Mouse (Mus musculus): ENCODE data around the gene Oxsr1. TPM values are rescaled to one million over a fixed set of nuclear protein-coding genes. Genes with fewer than 3 reads are reported as not detected.

Gene Oxsr1
- polyA plus RNA-seq, 1 experiment from 2014 or later, result 12.0 TPM

DNA sequence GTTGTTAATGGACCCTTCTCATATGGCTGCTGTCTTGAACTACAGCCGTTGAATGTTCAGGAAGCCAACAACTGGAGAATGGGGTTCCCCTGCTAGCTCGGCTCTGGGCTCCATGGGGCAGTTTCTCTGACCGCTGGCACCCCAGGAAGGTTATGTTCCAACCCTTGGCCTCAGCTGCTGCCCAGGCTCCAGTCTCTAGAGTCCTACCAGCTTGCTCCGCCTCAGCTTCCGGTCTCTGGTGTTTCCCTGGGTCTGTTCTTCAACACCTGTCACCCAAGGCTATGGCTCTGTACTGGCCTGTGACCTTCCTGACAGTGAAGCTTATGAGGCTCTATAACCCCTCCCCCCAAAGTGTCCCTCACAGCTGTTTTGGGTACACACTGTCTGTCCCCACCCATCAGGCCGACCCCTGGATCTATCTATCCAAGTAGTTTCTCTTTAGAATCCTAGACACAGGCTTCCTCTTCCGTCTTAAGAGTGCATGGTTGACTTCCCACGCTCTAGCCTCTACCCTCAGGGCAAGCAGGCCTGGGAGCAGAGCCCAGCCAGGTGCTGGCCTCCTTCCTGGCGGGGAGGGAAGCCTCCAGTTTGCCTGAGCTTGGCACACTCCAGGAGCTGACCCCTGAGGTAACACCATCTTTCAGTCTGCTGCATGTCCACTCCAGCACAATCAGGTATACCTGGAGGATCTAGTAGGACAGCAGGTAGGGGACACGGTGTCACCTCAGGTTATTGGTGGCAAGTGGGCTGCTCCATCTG, 28.9 kb upstream of the Oxsr1 start:
- Histone ChIP-seq H3K27ac (no peak overlapping the region), H3K9ac (no peak overlapping the region), H3K9me3 (no peaks in the 10 kb centered on the region), H3K36me3 (peaks cover 7% of the 10 kb centered on the region; the same call in 1 of the 2 replicates), H3K27me3 (replicated peaks) (no peaks in the 10 kb centered on the region), H3K4me1 (replicated peaks) (no peaks in the 10 kb centered on the region), H3K4me3 (replicated peaks) (no peak overlapping the region), H3K4me2 (replicated peaks) (no peak overlapping the region)
- 90% methylated on average over 10 of the region's 10 CpGs for WGBS
- 0 out of 2 replicates have a peak, but pooled peaks have one; percentile 11 for ATAC-seq

DNA sequence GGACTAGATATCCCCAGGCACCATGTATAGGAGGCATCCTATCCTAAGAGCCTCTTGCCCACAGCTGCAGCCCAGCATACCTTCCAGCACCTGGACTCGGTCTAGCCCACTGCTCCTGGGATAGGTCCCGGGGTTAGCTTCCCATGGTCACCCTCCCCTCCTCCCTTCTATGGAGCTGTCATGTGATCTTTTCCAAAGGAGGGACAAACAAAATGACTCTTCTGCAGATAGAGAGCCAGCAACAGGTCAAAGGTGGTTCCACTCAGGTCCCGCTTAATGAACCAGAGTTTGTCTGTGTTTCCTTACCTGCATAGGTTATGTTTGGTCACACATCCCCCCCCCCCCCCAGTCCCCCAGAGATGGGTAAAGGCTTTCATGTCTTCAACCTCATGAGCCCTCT, 28.3 kb upstream of the Oxsr1 start:
- H3K27me3 ChIP-seq (replicated peaks), result no peaks in the 10 kb centered on the region
- no peak for ATAC-seq
- no peak overlapping the region for H3K4me3 ChIP-seq (replicated peaks)
- no peak overlapping the region for H3K9ac ChIP-seq
- H3K9me3 ChIP-seq, result no peaks in the 10 kb centered on the region
- no peaks in the 10 kb centered on the region for H3K4me1 ChIP-seq (replicated peaks)
- 93% methylated on average over 3 of the region's 3 CpGs for WGBS
- no peak overlapping the region for H3K27ac ChIP-seq
- no peak overlapping the region for H3K4me2 ChIP-seq (replicated peaks)
- peaks cover 11% of the 10 kb centered on the region; the same call in 1 of the 2 replicates for H3K36me3 ChIP-seq

DNA sequence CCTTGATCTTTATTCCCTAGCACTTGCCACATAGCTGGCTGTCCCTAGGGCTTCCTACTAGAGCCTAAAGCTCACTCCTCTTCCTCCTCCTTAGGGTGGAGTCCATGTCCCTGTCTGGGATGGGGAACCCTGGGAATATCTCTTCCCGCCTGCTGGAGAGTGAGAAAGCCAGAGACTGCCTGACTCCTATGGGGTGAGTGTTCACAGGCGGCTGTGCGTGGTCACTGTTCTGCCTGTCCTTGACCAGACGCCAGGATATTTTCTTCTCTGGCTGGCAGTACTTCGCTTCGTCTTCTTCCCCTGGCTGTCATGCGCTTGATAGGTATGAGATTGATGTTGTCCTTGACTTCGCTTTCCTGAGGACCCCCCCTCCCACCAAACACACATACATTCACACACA, 24.1 kb upstream of the Oxsr1 start:
- no peak for ATAC-seq
- WGBS, result 87% methylated on average over 8 of the region's 8 CpGs
- H3K36me3 ChIP-seq, result peaks cover 15% of the 10 kb centered on the region

DNA sequence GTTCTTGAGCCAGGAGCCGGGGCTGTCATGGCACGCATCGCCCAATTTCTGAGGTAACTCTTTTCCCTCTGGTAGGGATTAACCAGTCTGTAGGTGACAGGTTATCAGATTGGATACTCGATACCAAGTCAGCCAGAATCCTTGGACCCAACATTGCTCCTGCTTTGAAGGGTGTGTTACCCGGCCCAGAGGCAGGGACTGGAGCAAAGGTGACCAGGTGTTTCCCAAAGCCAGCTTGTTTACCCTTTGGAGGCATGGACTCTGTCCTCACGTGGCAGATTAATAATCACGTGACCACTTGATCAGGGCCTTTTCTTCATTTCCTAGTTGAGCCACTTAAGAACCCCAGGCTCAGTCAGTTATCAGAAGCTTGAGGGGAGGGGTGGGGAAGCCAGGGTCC, 20.5 kb upstream of the Oxsr1 start:
- peaks cover 12% of the 10 kb centered on the region for H3K36me3 ChIP-seq
- no peaks in the 10 kb centered on the region for H3K27me3 ChIP-seq (replicated peaks)
- H3K9me3 ChIP-seq, result no peaks in the 10 kb centered on the region
- WGBS, result 73% methylated on average over 7 of the region's 7 CpGs
- H3K9ac ChIP-seq, result 0 out of 2 replicates have a peak overlapping the region, but pooled peaks have one; percentile 78
- H3K4me3 ChIP-seq (replicated peaks), result peak overlapping the region; percentile 81; the same call in 1 of the 2 replicates
- no peak overlapping the region for H3K27ac ChIP-seq
- H3K4me1 ChIP-seq (replicated peaks), result peaks cover 21% of the 10 kb centered on the region
- no peak for ATAC-seq
- H3K4me2 ChIP-seq (replicated peaks), result peak overlapping the region; percentile 76

More for the DNA sequence above, 24.1 kb upstream of the Oxsr1 start:
- Histone ChIP-seq H3K4me1 (replicated peaks) (peaks cover 11% of the 10 kb centered on the region), H3K27ac (no peak overlapping the region), H3K27me3 (replicated peaks) (no peaks in the 10 kb centered on the region), H3K4me3 (replicated peaks) (no peak overlapping the region), H3K9me3 (no peaks in the 10 kb centered on the region), H3K9ac (no peak overlapping the region), H3K4me2 (replicated peaks) (no peak overlapping the region)

DNA sequence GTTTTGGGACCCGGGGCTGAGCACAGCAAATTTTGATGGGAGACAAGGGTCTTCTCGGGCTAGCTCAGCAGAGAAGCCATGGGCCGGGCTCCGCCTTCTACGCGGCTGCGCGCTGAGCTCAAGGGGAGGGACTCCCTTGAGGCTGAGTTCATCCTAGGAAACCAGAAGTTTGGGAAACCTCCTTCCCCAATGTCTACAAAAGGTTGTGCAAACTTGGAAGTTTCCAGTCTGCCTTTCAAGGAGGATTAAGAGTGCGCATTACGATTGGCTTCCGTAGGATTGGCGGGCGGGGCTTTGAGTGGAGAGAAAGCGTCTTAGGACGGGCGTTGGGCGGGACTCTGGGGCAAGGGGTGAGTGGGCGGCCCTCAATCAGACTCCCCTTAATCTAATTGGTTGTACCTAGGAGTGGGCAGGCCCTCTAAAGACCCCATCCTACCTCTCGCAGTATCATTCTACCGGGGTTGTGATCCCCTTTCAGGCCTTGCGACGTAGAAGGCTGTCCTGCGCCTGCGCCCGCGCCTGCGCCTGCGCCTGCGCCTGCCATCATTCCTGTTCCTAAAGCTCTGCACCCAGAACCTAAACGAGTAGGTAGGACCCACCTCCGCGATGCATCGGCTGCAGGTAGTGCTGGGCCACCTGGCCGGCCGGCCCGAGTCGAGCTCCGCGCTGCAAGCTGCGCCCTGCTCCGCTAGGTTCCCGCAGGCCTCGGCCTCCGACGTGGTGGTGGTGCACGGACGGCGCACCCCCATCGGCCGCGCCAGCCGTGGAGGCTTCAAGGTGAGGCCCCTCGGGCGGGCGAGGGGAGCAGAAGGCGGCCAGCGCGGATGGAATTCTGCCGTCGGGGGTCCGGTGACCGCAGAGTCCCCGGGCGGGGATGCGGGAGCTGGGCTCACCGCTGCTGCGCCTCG, 18.9 kb upstream of the Oxsr1 start, which contains the start of gene Myd88:
TSS of gene Myd88 (minus strand) at position 503 of the 908 bp plus-strand sequence.
- H3K4me3 ChIP-seq (replicated peaks), result peak within 1 kb of the TSS; percentile 81
- H3K27ac ChIP-seq, result peak within 1 kb of the TSS; percentile 94
- H3K9me3 ChIP-seq, result no peaks in the 10 kb centered on the region
- peak within 1 kb of the TSS; percentile 76 for H3K4me2 ChIP-seq (replicated peaks)
- under 1% methylated on average over 68 of the region's 68 CpGs for WGBS
- no peaks in the 10 kb centered on the region for H3K27me3 ChIP-seq (replicated peaks)
- H3K4me1 ChIP-seq (replicated peaks), result peaks cover 21% of the 10 kb centered on the region
- H3K36me3 ChIP-seq, result peaks cover 15% of the 10 kb centered on the region
- peak within 1 kb of the TSS; percentile 78 for H3K9ac ChIP-seq
- ATAC-seq, result peak; percentile 98

DNA sequence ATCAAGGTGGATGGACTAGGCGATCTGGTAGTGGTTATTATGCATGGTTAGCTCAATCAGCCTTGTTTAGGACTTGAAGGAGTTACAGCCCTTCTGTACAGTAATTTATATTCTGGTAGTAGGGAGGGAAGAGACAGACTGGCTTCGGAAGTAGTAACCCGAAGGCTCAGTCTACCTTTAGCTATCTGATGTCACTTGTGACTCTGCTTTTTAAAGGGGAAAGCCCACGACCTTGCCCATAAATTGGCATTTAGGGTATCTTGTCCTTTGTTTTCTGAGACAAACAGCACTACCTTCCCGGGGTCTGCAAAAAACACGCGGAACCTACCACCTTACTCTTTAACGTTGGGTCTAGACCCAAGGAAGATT, 18.0 kb upstream of the Oxsr1 start:
- Histone ChIP-seq H3K4me2 (replicated peaks) (peak overlapping the region; percentile 76), H3K36me3 (peaks cover 11% of the 10 kb centered on the region), H3K4me3 (replicated peaks) (peak overlapping the region; percentile 81), H3K4me1 (replicated peaks) (peaks cover 21% of the 10 kb centered on the region), H3K9ac (peak overlapping the region; percentile 78), H3K27me3 (replicated peaks) (no peaks in the 10 kb centered on the region), H3K27ac (peak overlapping the region; percentile 94), H3K9me3 (no peaks in the 10 kb centered on the region)
- no peak for ATAC-seq
- 3% methylated on average over 8 of the region's 8 CpGs for whole genome bisulfite sequencing

DNA sequence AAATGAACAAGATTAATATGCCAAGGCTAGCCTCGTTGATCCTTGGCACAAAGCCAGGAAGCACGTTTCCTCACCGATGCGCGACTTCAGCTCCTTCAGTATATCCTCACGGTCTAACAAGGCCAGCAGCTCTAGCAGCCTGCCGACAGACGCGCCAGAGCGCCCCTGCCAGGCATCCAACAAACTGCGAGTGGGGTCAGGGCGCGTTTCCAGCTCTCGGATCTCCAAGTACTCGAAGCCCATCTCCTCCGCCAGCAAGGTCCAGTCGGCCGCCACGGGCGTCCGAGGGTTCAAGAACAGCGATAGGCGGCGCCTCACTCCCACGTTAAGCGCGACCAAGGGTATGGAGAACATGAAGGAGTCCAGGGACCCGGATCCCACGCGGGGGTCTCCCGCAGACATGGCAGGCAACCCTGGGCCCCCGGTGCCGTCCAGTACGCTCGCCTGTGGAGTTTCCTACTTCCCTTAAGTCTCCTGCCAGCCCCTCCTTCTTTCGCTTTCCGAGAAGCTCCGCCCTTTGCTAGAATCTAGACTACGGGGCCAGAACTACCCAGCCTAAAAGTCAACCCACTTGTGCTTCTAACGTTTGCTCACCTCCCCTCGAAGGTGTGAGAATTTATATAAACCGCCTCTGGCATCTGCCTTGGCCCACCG, 17.5 kb upstream of the Oxsr1 start, which contains the start of gene Acaa1a:
TSS of gene Acaa1a (plus strand) at position 119 of the 654 bp plus-strand sequence.
- Histone ChIP-seq H3K4me1 (replicated peaks) (peaks cover 21% of the 10 kb centered on the region), H3K4me3 (replicated peaks) (peak within 1 kb of the TSS; percentile 81), H3K27ac (peak within 1 kb of the TSS; percentile 94), H3K27me3 (replicated peaks) (no peaks in the 10 kb centered on the region), H3K9ac (peak within 1 kb of the TSS; percentile 78), H3K36me3 (peaks cover 10% of the 10 kb centered on the region), H3K4me2 (replicated peaks) (peak within 1 kb of the TSS; percentile 76), H3K9me3 (no peaks in the 10 kb centered on the region)
- ATAC-seq, result peak; percentile 32
- WGBS, result under 1% methylated on average over 43 of the region's 43 CpGs

DNA sequence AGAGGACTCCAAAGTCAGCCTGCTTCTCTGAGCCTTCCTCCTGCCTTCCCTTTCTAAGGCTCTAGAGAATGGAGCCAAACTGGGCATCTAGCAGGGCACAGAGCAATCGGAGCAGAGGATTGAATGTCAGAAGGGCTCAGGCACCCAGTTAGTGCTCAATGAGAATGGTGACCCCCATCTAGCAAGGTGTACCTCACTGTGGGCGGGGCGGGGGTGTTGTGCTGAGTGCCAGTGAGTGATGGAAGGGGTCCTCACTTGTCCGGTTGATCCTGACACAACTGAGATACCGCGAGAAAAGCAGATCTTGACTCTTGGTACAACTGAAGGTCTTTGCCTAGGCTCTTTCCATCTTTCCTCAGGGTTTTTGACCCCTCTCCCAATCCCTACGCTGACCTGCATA, 16.9 kb upstream of the Oxsr1 start:
- Histone ChIP-seq H3K9ac (peak overlapping the region; percentile 77), H3K4me1 (replicated peaks) (peaks cover 26% of the 10 kb centered on the region), H3K36me3 (peaks cover 7% of the 10 kb centered on the region), H3K27ac (no peak overlapping the region), H3K4me3 (replicated peaks) (peak overlapping the region; percentile 81), H3K9me3 (no peaks in the 10 kb centered on the region), H3K27me3 (replicated peaks) (no peaks in the 10 kb centered on the region), H3K4me2 (replicated peaks) (peak overlapping the region; percentile 76)
- 40% methylated on average over 7 of the region's 7 CpGs for WGBS
- ATAC-seq, result no peak

GRCm38 (mm10) chr9:119338350-119338749, 16.1 kb upstream of the Oxsr1 start:
- Histone ChIP-seq H3K27me3 (replicated peaks) (no peaks in the 10 kb centered on the region), H3K9ac (no peak overlapping the region), H3K4me2 (replicated peaks) (no peak overlapping the region), H3K9me3 (no peaks in the 10 kb centered on the region), H3K27ac (no peak overlapping the region), H3K4me1 (replicated peaks) (peaks cover 27% of the 10 kb centered on the region), H3K36me3 (peaks cover 7% of the 10 kb centered on the region), H3K4me3 (replicated peaks) (no peak overlapping the region)
- no peak for ATAC-seq
- WGBS, result 89% methylated on average over 3 of the region's 3 CpGs

GRCm38 (mm10) chr9:119337842-119338241, 15.6 kb upstream of the Oxsr1 start:
- no peaks in the 10 kb centered on the region for H3K27me3 ChIP-seq (replicated peaks)
- no peaks in the 10 kb centered on the region for H3K9me3 ChIP-seq
- peaks cover 25% of the 10 kb centered on the region for H3K4me1 ChIP-seq (replicated peaks)
- H3K4me3 ChIP-seq (replicated peaks), result no peak overlapping the region
- H3K27ac ChIP-seq, result no peak overlapping the region
- H3K9ac ChIP-seq, result no peak overlapping the region
- peaks cover 7% of the 10 kb centered on the region for H3K36me3 ChIP-seq
- H3K4me2 ChIP-seq (replicated peaks), result no peak overlapping the region
- 96% methylated on average over 14 of the region's 14 CpGs for WGBS
- no peak for ATAC-seq

- Histone ChIP-seq H3K9me3 (no peaks in the 10 kb centered on the region), H3K36me3 (peaks cover 7% of the 10 kb centered on the region), H3K4me3 (replicated peaks) (no peak overlapping the region), H3K27ac (no peak overlapping the region), H3K9ac (no peak overlapping the region), H3K4me1 (replicated peaks) (peaks cover 16% of the 10 kb centered on the region), H3K27me3 (replicated peaks) (no peaks in the 10 kb centered on the region), H3K4me2 (replicated peaks) (no peak overlapping the region)
- no peak for ATAC-seq
- WGBS, result 85% methylated on average over 4 of the region's 4 CpGs
Measured at GRCm38 (mm10) chr9:119335571-119335970, 13.3 kb upstream of the Oxsr1 start.

- H3K4me3 ChIP-seq (replicated peaks), result no peak overlapping the region
- ATAC-seq, result no peak
- peaks cover 7% of the 10 kb centered on the region for H3K36me3 ChIP-seq
- H3K27ac ChIP-seq, result peak overlapping the region; percentile 51; the same call in 1 of the 2 replicates
- H3K27me3 ChIP-seq (replicated peaks), result no peaks in the 10 kb centered on the region
- 89% methylated on average over 2 of the region's 2 CpGs for WGBS
- H3K4me1 ChIP-seq (replicated peaks), result peaks cover 14% of the 10 kb centered on the region
- no peak overlapping the region for H3K9ac ChIP-seq
- H3K9me3 ChIP-seq, result no peaks in the 10 kb centered on the region
- no peak overlapping the region for H3K4me2 ChIP-seq (replicated peaks)
Measured at GRCm38 (mm10) chr9:119334834-119335233, 12.6 kb upstream of the Oxsr1 start.
